Mouse (Mus musculus): ENCODE measurements at regions not wholly inside any gene's neighbourhood (a gene's known extent, or its start where the extent isn't known, plus 50 kb on each side); places are given as distances from the start of the nearest gene placed in this dataset.

DNA sequence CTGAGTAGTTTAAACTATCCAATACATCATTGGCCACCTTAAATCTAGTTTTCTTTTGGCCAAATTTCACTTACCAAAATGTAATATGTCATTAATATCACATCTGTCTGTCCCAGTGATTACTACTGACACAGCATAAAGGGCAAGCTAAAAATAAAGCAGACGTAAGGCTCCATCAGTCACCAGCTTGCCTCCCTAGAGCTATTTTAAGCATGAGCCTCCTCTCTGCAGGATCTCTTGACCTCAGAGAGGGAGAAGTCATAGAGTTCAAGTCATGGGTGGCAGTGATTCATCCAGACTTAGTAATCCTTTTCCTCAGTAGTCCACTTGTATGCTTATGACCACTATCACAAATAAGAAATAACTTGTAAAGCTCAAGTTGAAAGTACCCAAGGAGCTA lies 313.2 kb upstream of the Actbl2 start:
- TF ChIP-seq CTCF (conservative IDR thresholded peaks at IDR 0.05; ENCODE audit: insufficient read depth, insufficient read length, low read depth, low read length) (no peak), POLR2A (IDR thresholded peaks at IDR 0.05; ENCODE audit: low read depth, low read length) (no peak)

Data from kidney, adult 2 months (tissue).